Mouse (Mus musculus) olfactory bulb, adult 2 months (tissue): ENCODE data around the gene Rft1.

Experiments
- CTCF ChIP-seq: fragments of 200-500 bp; IDR thresholded peaks from 2 replicates; pipeline ENCODE4 v1.5.1; 2012; ENCODE audit warnings: low read depth, mild to moderate bottlenecking, low read length, moderate library complexity; ENCODE audit not compliant: insufficient read depth
- POLR2A ChIP-seq: fragments of 200-500 bp; IDR thresholded peaks from 2 replicates; pipeline ENCODE4 v1.6.1; 2012; ENCODE audit warnings: mild to moderate bottlenecking, low read depth, low read length, moderate library complexity; ENCODE audit not compliant: insufficient read depth

GRCm38 (mm10) chr14:30645066-30645465, 9.1 kb upstream of the Rft1 start:
- TF ChIP-seq POLR2A (no peak), CTCF (no peak)
